Mouse (Mus musculus): ENCODE results near the gene Fndc11. TPM values are rescaled to one million over a fixed set of nuclear protein-coding genes. Genes with fewer than 3 reads are reported as not detected.
A peak's percentile ranks its signal among the peaks of the same experiment; 100 is the strongest.

Fndc11 gene
- polyA plus RNA-seq, 1 experiment from 2014 or later, result 0.23 TPM

- H3K4me2 ChIP-seq, result peak within 1 kb of the TSS; percentile 52
- no peaks in the 10 kb centered on the region for H3K9me3 ChIP-seq (replicated peaks)
- H3K4me3 ChIP-seq, result peak within 1 kb of the TSS; percentile 26
- no peaks in the 10 kb centered on the region; the same call in 1 of the 2 replicates for H3K4me1 ChIP-seq
- no peaks in the 10 kb centered on the region for H3K36me3 ChIP-seq (ENCODE audit: poor library complexity, severe bottlenecking)
- no peak within 1 kb of the TSS for H3K27ac ChIP-seq
- no peaks in the 10 kb centered on the region for H3K27me3 ChIP-seq
- no peak within 1 kb of the TSS for H3K9ac ChIP-seq
- 10% methylated on average over 16 of the region's 16 CpGs for WGBS
- no peak for ATAC-seq
These were observed 21.9 kb downstream of the Fndc11 start, which contains the start of gene Helz2 for GRCm38 (mm10) chr2:181241602-181242313. Helz2 (minus strand) TSS chr2:181242027.

- no peaks in the 10 kb centered on the region for H3K36me3 ChIP-seq (ENCODE audit: poor library complexity, severe bottlenecking)
- no peak for ATAC-seq
- 76% methylated on average over 3 of the region's 3 CpGs for WGBS
- H3K27ac ChIP-seq, result no peak overlapping the region
- no peak overlapping the region for H3K4me3 ChIP-seq
- peak overlapping the region; percentile 52 for H3K4me2 ChIP-seq
- H3K4me1 ChIP-seq, result no peaks in the 10 kb centered on the region; the same call in 1 of the 2 replicates
- no peaks in the 10 kb centered on the region for H3K27me3 ChIP-seq
- H3K9me3 ChIP-seq (replicated peaks), result no peaks in the 10 kb centered on the region
- H3K9ac ChIP-seq, result no peak overlapping the region
These were observed 22.5 kb downstream of the Fndc11 start for GRCm38 (mm10) chr2:181242314-181242665.

GRCm38 (mm10) chr2:181243706-181244394, 24.0 kb downstream of the Fndc11 start:
- ATAC-seq, result no peak
- Histone ChIP-seq H3K36me3 (ENCODE audit: poor library complexity, severe bottlenecking) (no peaks in the 10 kb centered on the region), H3K27ac (no peak overlapping the region), H3K9me3 (replicated peaks) (no peaks in the 10 kb centered on the region), H3K4me1 (no peaks in the 10 kb centered on the region; the same call in 1 of the 2 replicates), H3K4me2 (no peak overlapping the region), H3K27me3 (no peaks in the 10 kb centered on the region), H3K4me3 (no peak overlapping the region), H3K9ac (no peak overlapping the region)
- 42% methylated on average over 11 of the region's 11 CpGs for WGBS

- no peak overlapping the region for H3K27ac ChIP-seq
- no peak overlapping the region for H3K9ac ChIP-seq
- no peak overlapping the region for H3K4me2 ChIP-seq
- H3K4me3 ChIP-seq, result no peak overlapping the region
- H3K36me3 ChIP-seq (ENCODE audit: poor library complexity, severe bottlenecking), result no peaks in the 10 kb centered on the region
- no peaks in the 10 kb centered on the region for H3K9me3 ChIP-seq (replicated peaks)
- no peaks in the 10 kb centered on the region; the same call in 1 of the 2 replicates for H3K4me1 ChIP-seq
- no peaks in the 10 kb centered on the region for H3K27me3 ChIP-seq
- no peak for ATAC-seq
- WGBS, result 25% methylated on average over 2 of the region's 2 CpGs
These were observed 25.2 kb downstream of the Fndc11 start for GRCm38 (mm10) chr2:181245031-181245430.

GRCm38 (mm10) chr2:181249217-181249616, 29.4 kb downstream of the Fndc11 start:
- no peak overlapping the region for H3K9ac ChIP-seq
- H3K4me2 ChIP-seq, result no peak overlapping the region
- H3K4me3 ChIP-seq, result no peak overlapping the region
- no peaks in the 10 kb centered on the region for H3K27me3 ChIP-seq
- ATAC-seq, result no peak
- no peaks in the 10 kb centered on the region for H3K9me3 ChIP-seq (replicated peaks)
- WGBS, result 91% methylated on average over 10 of the region's 10 CpGs
- no peaks in the 10 kb centered on the region for H3K4me1 ChIP-seq
- H3K36me3 ChIP-seq (ENCODE audit: poor library complexity, severe bottlenecking), result peaks cover 32% of the 10 kb centered on the region
- H3K27ac ChIP-seq, result no peak overlapping the region

GRCm38 (mm10) chr2:181251841-181252240, 32.0 kb downstream of the Fndc11 start:
- Histone ChIP-seq H3K36me3 (ENCODE audit: poor library complexity, severe bottlenecking) (peaks cover 55% of the 10 kb centered on the region), H3K4me2 (no peak overlapping the region), H3K4me1 (no peaks in the 10 kb centered on the region), H3K27ac (no peak overlapping the region), H3K27me3 (no peaks in the 10 kb centered on the region), H3K9ac (no peak overlapping the region), H3K4me3 (no peak overlapping the region), H3K9me3 (replicated peaks) (no peaks in the 10 kb centered on the region)
- WGBS, result 85% methylated on average over 1 of the region's 1 CpGs
- ATAC-seq, result no peak

GRCm38 (mm10) chr2:181253248-181253647, 33.4 kb downstream of the Fndc11 start:
- no peak for ATAC-seq
- WGBS, result 92% methylated on average over 1 of the region's 1 CpGs
- Histone ChIP-seq H3K27me3 (no peaks in the 10 kb centered on the region), H3K4me1 (no peaks in the 10 kb centered on the region), H3K4me3 (no peak overlapping the region), H3K4me2 (no peak overlapping the region), H3K36me3 (ENCODE audit: poor library complexity, severe bottlenecking) (peaks cover 66% of the 10 kb centered on the region), H3K9me3 (replicated peaks) (no peaks in the 10 kb centered on the region), H3K9ac (no peak overlapping the region), H3K27ac (no peak overlapping the region)

- Histone ChIP-seq H3K4me3 (no peak overlapping the region), H3K9ac (no peak overlapping the region), H3K9me3 (replicated peaks) (no peaks in the 10 kb centered on the region), H3K4me2 (no peak overlapping the region), H3K4me1 (no peaks in the 10 kb centered on the region), H3K36me3 (ENCODE audit: poor library complexity, severe bottlenecking) (peaks cover 81% of the 10 kb centered on the region), H3K27me3 (no peaks in the 10 kb centered on the region), H3K27ac (no peak overlapping the region)
- 95% methylated on average over 2 of the region's 2 CpGs for WGBS
- no peak for ATAC-seq
These were observed 47.0 kb downstream of the Fndc11 start for GRCm38 (mm10) chr2:181266839-181267238.

GRCm38 (mm10) chr2:181272092-181272491, 52.3 kb downstream of the Fndc11 start:
- H3K4me3 ChIP-seq, result no peak overlapping the region
- no peaks in the 10 kb centered on the region for H3K9me3 ChIP-seq (replicated peaks)
- ATAC-seq, result no peak
- peaks cover 76% of the 10 kb centered on the region for H3K36me3 ChIP-seq (ENCODE audit: poor library complexity, severe bottlenecking)
- WGBS, result 100% methylated on average over 2 of the region's 2 CpGs
- H3K27me3 ChIP-seq, result no peaks in the 10 kb centered on the region
- no peak overlapping the region for H3K4me2 ChIP-seq
- no peak overlapping the region for H3K27ac ChIP-seq
- H3K9ac ChIP-seq, result no peak overlapping the region
- H3K4me1 ChIP-seq, result no peaks in the 10 kb centered on the region

Other genes with a start within 250 kb of the Fndc11 start
- 0.21 and 0.28 TPM in 2 replicates for gene Col20a1, start 233.5 kb upstream of the Fndc11 start, polyA plus RNA-seq (2015; fragmentation: Nextera tagmentation; extraction: Ambion mirVana)
- 13.0 and 13.4 TPM in 2 replicates for gene Chrna4, start 176.5 kb upstream of the Fndc11 start, polyA plus RNA-seq (2015; fragmentation: Nextera tagmentation; extraction: Ambion mirVana)
- gene Kcnq2, start 84.7 kb upstream of the Fndc11 start, polyA plus RNA-seq (2015; fragmentation: Nextera tagmentation; extraction: Ambion mirVana), result 28.1 and 31.8 TPM in 2 replicates
- gene Eef1a2, start 63.0 kb upstream of the Fndc11 start, polyA plus RNA-seq (2015; fragmentation: Nextera tagmentation; extraction: Ambion mirVana), result 1.7 and 1.9 TPM in 2 replicates
- 540 and 547 TPM in 2 replicates for gene Ppdpf, start 32.8 kb upstream of the Fndc11 start, polyA plus RNA-seq (2015; fragmentation: Nextera tagmentation; extraction: Ambion mirVana)
- gene Ptk6, start 17.2 kb upstream of the Fndc11 start, polyA plus RNA-seq (2015; fragmentation: Nextera tagmentation; extraction: Ambion mirVana), result not detected in 2 replicates
- gene Srms, start 6.8 kb upstream of the Fndc11 start, polyA plus RNA-seq (2015; fragmentation: Nextera tagmentation; extraction: Ambion mirVana), result 0.06 and 0.11 TPM in 2 replicates
- gene Helz2, start 22.0 kb downstream of the Fndc11 start, polyA plus RNA-seq (2015; fragmentation: Nextera tagmentation; extraction: Ambion mirVana), result 0.24 and 0.26 TPM in 2 replicates
- 19.5 and 20.5 TPM in 2 replicates for gene Gmeb2, start 68.0 kb downstream of the Fndc11 start, polyA plus RNA-seq (2015; fragmentation: Nextera tagmentation; extraction: Ambion mirVana)
- 651 and 655 TPM in 2 replicates for gene Stmn3, start 94.5 kb downstream of the Fndc11 start, polyA plus RNA-seq (2015; fragmentation: Nextera tagmentation; extraction: Ambion mirVana)
- 35.9 and 49.3 TPM in 2 replicates for gene Rtel1, start 99.7 kb downstream of the Fndc11 start, polyA plus RNA-seq (2015; fragmentation: Nextera tagmentation; extraction: Ambion mirVana)
- gene Zgpat, start 144.9 kb downstream of the Fndc11 start, polyA plus RNA-seq (2015; fragmentation: Nextera tagmentation; extraction: Ambion mirVana), result 54.6 and 58.5 TPM in 2 replicates
- 90.5 and 98.2 TPM in 2 replicates for gene Arfrp1, start 145.4 kb downstream of the Fndc11 start, polyA plus RNA-seq (2015; fragmentation: Nextera tagmentation; extraction: Ambion mirVana)
- 33.1 and 37.1 TPM in 2 replicates for gene Lime1, start 160.1 kb downstream of the Fndc11 start, polyA plus RNA-seq (2015; fragmentation: Nextera tagmentation; extraction: Ambion mirVana)
- gene Zbtb46, start 239.4 kb downstream of the Fndc11 start, polyA plus RNA-seq (2015; fragmentation: Nextera tagmentation; extraction: Ambion mirVana), result 10.2 and 12.8 TPM in 2 replicates

All from forebrain, embryonic 13.5 days (tissue).